Mouse (Mus musculus) layer of hippocampus, postnatal 25 days (tissue): ENCODE data around the gene Kin. TPM values are rescaled to one million over a fixed set of nuclear protein-coding genes. Genes with fewer than 3 reads are reported as not detected.

Experiments used
- DNase-seq, 2 experiments: peaks; one replicate each; pipeline ENCODE4 v3.0.0; 2022; ENCODE audit warnings: mixed read lengths in 2 of 2, low spot score in 1 of 2; ENCODE audit errors: extremely low spot score in 1 of 2
- total RNA-seq, 2 experiments: library from RNA; stranded (reverse); gene quantifications; 2 replicates each; pipeline ENCODE4 v1.2.3; 2021

Kin gene
- total RNA-seq, 2 experiments from 2014 or later, result 12.5 to 13.6 TPM

DNA sequence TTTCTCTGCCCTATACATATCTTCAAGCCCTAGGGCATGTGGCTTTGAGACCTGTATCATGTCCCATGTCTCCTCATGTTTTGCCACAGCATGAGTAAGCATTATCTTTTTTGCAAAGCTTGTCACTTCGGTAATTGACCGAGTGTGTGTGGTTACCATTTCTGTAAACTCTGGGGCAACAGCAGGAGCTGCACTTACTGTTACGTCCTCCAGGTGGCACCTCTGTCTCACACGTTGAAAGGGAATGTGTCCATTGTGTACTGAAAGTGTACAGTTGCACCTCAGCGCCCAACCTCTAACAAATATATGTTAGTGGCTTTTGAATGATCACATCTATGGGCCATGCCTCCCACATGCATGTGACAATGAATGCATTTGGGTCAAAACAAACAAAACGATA lies 20.8 kb downstream of the Kin start:
- DNase-seq, result peak in 1 of 2 experiments; percentile 66

DNA sequence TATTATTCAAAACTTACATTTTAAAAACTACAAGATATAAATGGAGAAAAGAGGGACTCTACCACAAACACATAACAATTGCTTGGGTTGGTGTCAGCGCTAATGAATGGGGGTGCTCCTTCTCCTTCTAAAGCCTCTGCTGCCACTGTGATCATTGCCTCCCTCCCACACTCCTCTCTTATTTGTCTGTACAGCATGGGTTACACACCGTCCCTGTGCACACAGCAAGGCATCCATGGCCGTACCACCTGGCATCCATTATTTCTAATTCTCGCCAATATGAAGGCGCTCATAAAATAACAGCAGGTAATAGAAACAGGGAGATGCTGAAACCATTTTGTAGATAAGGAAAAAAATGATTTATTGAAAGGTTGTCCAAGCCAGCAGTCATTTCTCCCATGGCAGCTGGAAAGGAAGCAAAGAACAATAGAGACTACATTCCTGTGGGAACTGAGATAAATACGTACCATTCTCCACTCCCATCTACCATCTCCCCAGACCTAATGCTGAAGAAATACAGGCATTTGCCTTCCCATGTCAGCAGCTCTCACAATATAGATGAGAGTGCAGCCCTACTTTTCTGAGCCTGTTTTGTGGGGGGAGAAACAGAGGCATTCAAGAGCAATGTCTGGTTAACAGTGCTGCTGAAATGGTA lies 28.3 kb downstream of the Kin start:
- no peak for DNase-seq

DNA sequence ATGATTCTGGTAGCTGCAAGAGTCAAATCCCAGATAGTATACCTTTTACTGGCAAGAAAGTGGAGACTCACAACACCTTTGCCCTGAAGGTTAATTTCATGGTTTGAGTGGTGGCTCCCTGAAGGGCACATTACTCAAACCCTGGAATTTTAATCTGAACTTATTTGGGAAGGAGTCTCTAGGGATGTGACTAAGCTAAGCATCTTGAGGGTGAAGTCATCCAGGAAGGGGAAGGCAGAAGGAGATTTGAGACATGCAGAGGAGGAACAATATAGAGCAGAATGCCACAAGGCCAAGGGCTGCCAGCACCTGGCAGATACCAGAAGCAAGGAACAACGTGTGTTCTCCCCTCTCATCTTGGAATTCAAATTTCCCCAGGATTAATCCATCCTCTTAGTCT lies 38.4 kb downstream of the Kin start:
- no peak for DNase-seq

DNA sequence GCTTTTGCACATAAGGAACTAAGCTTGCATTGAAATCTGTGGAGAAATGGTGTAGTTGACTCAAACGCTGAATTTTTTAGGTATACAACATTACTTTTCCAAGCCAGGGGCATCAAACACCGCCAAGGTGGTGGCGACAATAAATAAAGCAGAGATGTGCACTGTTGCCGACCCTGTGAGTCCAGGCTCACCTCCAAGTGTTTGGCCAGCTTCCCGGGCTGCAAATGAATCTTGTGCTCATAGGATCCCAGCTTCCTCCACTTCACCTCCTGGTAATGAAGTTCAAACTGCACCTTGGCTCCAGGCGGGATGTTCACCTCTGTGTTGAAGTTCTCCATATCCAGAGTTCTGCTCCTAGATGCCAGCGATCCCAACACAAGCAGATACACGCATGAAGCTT lies 38.9 kb downstream of the Kin start:
- no peak for DNase-seq

DNA sequence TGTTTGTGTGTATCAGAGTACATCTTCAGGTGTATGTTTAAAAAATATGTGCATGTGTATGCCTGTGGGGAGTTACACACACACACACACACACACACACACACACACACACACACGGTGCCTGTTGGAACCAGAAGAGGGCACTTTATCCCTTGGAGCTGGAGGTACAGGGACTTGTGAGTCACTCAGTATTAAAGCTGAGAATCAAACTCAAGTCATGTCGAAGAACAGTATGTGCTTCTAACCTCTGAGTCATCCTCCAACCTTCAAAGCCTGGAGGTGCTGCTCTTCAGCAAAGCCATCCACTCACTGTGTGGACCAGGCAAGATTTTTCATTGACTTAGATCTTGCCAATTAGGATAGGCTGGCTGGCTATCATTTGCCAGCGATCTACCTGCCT lies 41.4 kb downstream of the Kin start:
- no peak for DNase-seq

DNA sequence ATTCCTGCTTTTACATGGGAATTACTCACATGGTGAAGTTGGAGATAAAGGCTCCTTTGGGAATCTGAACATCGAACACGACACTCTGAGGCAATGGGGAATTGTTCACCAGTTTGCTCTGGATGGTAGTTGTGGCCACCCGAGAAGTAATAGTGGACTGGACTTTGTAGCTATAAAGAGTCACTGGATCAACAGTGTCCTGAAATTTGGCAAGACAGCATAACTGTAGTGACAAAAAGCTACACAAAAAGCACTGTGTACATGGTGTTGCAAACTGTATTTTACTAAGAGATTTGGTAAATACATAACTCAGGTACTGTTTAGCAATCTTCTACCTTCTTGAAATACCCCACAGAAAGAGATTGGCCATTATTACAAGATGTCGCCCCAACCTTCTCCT lies 45.7 kb downstream of the Kin start:
- DNase-seq, result no peak

DNA sequence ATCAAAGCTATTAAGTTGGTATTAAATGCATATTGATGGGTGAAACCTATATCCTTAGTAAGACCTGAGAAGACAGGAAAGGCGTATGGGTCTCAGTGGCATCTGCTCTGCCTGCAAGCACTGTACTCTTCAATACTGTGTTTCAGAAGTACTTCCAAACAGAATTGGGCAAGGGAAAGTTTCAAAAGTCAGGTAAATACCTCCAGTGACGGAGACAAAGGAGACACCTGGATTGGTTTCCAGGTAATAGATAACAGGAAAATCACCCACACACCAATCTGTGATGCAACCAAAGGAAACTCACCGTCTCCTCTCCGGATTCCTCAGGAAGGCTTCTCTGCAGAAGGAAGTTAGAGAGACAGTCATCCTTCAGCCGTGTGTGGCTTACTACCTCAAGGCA lies 47.1 kb downstream of the Kin start:
- DNase-seq, result no peak

DNA sequence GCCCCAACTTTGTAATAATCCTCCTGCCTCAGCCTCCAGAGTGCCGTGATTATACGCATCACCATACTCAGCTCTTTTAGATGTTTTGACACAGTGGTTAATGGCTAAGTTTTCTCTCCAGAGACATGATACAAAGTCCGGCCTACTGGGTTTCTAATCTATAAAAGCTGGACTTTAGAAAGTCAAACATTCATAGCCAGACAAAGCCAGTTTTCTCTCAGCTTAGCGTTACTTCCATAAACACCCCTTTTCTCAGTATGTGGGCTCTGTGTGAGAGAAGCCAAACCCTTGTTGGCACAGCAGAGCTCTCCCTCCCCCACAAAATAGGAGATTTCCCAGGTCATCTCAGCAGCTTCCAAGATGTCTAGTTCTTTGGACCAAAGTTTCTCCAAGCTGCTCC lies 48.2 kb downstream of the Kin start:
- no peak for DNase-seq

DNA sequence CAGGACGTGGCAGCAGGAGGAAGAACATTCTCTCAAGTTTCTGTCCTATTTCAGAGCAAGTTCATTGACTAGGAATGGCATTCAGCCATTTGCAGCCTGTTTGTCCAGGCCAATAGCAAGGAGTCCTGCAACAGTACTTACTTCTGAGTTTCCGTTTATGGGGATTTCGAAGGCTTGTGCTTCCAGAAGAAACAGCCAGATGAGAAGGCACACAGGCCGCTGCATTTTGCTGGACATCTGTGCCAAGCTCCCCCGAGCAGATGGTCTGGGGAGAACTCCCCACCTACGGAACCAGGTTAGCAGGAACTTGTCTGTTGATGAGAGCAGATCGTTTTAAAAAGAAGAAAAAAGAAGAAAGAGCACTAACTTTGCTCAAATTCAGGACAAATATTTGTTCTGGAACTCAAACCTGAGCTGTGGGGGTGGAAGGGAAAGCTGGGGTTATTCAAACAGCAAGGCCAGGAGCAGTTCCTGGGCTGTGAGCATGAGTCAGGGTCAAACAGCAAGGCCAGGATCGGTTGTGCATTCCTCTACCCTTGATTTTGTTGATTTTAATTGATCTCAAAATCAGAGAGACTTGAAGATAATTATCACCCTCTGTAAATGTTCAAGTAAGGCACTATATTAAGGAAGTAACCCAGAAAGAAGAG lies 50.1 kb downstream of the Kin start:
- DNase-seq, result no peak

DNA sequence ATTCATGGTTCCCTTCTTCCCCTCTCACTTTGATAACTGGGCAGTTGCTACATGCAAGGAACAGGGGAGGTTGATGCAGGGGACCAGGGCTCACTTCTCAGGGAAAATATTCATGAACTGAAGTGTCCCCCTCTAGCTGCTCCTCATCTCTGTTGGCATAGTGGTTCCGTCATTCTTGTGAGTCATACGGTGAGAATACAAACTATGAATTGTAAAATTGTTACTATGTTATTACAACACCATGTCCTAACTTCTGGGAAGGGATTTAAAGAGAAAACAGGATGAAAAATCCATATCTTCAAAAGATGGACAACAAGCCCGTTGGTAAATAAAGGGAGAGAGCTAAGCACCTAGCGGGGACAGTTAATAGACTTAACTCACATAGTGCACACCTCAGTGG lies 50.9 kb downstream of the Kin start, which contains the start of gene Itih2:
Itih2 (minus strand) TSS at position 101 of the 400 bp plus-strand sequence.
- DNase-seq, result no peak

DNA sequence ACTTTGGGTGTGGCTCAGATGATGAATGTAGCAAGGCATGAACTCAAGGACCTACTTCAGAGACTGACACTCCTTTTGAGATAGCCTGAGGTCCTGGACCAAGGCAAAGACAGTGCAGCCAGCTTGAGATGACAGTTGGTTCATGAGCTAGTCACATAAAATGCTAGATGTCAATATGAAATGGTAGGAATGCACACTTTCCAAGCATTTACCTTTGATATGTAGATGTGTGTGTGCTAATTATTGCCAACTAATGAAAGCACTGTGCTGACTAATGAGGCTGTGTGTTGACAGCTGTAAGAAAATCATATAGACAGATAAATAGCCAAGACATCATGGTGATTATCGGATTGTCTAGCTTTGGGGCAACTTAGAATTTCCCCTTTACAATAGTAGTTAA lies 51.7 kb downstream of the Kin start:
- DNase-seq, result no peak

DNA sequence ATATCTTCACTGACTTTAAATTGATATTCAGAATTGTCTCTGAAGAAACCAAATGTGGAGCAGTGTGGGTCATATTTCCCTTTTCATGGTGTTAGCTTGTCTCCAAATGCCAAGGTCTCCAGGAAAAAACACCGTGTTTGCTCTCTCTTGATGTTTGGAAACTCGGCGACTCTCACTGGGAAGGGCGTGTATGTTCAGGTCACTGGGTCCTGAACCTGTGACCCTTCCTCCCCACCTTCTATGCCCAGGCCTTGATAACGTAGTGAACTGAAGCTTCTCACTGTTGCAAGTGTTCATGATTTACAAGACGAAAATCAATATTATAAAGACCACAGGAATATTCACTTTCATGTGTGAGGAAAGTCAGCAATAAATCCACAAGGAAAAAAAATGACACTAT lies 53.5 kb downstream of the Kin start:
- DNase-seq, result no peak

DNA sequence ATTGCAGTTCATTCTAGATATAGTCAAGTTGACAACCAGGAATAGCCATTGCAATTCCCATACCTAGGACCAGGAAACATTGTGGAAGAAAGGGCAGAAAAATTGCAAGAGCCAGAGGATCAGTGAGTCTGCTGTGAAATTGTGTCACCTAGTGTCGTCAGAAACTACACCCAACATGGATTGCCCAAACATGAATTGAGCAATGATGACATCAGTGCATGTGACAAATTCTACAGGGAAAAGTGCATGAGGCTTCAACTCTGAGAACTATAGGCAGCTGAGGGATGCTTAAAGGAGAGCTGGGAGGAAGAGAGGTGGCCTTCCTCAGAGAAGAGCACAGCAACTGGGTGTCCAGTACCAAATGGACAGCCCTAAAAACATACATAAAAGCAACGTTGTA lies 56.9 kb downstream of the Kin start:
- no peak for DNase-seq

DNA sequence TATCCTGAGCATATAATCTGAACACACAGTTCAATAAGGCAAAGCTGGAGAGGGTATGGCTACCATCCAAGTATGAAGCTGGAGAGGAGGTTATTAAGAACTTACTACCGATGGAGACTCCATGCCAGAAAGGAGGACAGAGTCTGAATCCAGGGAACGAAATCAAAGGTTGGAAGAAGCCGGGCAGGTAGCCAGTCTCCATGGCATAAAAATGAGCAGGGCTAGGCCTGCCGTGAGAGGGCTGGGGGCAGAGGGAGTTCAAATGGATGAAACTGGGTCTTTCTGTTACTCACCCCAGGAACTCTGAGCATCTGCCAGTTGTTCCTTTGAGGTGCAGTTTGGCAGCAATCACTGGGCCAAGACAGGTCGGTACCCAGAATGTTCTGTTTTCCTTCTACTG lies 60.1 kb downstream of the Kin start:
- peak in 1 of 2 experiments; percentile 15 for DNase-seq

Other genes with a start within 250 kb of the Kin start
- gene 4930412O13Rik, start 199.3 kb upstream of the Kin start, total RNA-seq, result not detected
- not detected for gene 9230102O04Rik, start 191.1 kb upstream of the Kin start, total RNA-seq
- gene Gata3, start 190.6 kb upstream of the Kin start, total RNA-seq, result not detected
- gene Taf3, start 32.0 kb upstream of the Kin start, total RNA-seq, result 10 to 100 TPM; 12.9 to 13.9 TPM
- 100 to 1,000 TPM; 261 to 293 TPM for gene Atp5c1, start 83 bp upstream of the Kin start, total RNA-seq
- gene Itih2, start 50.8 kb downstream of the Kin start, total RNA-seq, result 1 to 10 TPM; 1.6 to 2.1 TPM
- 10 to 100 TPM; 14.4 to 15.8 TPM for gene Itih5, start 73.0 kb downstream of the Kin start, total RNA-seq